Mouse (Mus musculus) T-helper 17 cell (primary cell): Measurements from ENCODE around the gene Dmpk.

Source experiments
- in situ Hi-C, 2 experiments: fragments of 300-600 bp; cut with MboI, MseI; formaldehyde crosslinking; loops; 1 replicate in 1 of 2; 2 replicates in 1 of 2; pipeline ENCODE4 v1.15.1; 2025; ENCODE audit warnings: high pct_unique_total_duplicates in 2 of 2

Gene Dmpk

GRCm38 (mm10) chr7:19096421-19096976, 12.8 kb downstream of the Dmpk start:
- in situ Hi-C loops = no loop called here

- in situ Hi-C loops = no loop called here
Observed at GRCm38 (mm10) chr7:19097217-19097616, 13.6 kb downstream of the Dmpk start.

DNA sequence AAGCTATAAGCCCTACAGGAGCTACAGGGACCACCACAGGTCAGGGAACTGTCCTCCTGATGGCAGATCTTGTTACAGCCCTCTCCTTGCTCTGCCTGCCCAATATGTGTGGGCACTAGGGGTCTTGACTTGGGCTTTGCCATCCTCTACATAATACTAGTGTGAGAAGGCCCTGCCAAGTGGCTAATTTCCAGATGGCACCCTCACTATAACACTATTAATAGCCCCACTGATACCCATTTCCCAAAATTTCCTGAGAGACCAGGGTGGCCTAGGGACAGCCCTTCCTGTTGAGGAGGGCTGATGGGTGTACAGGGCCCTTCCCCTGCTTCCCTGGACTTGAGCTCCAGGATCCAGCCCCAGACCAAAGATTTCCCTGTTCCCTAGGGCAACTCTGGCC, 14.2 kb downstream of the Dmpk start:
- in situ Hi-C loops = no loop called here

GRCm38 (mm10) chr7:19098811-19099210, 15.2 kb downstream of the Dmpk start:
- in situ Hi-C loops = no loop called here

DNA sequence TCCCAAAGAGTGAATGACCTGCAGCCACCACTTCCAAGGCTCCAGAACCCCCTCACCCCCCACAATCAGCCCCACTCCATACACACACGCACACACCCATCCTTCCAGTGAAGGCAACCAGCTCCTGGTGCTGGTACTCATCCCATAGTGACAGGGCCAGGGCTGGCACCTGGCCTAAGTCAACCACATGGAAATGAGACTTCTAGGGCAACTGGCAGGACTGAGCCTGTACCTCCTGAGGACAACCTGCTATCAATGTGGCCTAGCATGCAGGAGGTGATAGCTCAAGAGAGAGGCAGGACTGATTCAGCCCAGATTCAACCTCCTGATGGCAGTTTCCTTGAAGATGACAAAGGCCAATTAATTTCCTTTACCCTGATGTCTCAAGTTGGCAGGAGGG, 16.6 kb downstream of the Dmpk start:
- in situ Hi-C loops = no loop called here

DNA sequence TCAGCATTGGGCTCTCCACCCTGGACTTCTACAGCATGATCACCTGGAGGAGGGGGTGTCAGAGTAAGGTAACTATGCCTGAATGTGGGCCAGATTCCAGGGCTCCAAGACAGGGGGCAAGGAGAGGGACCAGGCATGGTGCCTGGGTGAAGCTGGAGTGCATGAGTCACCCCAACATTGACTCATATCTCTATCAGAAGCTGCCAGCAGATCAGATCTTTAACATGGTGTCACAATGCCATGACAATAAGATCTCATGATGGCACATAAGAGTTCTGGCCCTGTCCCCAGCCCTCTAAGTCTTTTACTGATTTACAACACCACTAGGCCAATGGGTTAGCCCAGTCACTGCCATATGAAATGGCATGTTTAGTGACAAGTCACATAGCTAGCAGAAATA, 20.1 kb downstream of the Dmpk start:
- in situ Hi-C loops = no loop called here

DNA sequence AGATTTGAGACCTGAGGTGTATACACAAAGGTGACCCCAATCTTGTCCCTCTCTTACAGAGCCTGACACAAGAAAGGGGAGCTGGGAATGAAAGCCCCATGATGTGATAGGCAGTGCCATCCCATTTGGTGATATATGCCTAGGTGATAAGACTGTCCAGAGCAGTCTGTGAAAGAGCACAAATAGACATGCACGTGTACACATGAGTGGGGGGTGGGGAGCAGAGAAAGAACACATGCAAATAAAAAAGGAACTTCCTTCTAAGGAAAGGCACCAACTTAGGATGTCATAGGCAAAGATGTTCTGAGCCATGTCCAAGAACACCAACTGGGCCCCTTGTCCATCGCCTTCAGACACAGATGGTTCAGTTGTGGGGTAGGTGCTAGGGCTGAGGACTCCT, 20.8 kb downstream of the Dmpk start:
- in situ Hi-C loops = no loop called here

DNA sequence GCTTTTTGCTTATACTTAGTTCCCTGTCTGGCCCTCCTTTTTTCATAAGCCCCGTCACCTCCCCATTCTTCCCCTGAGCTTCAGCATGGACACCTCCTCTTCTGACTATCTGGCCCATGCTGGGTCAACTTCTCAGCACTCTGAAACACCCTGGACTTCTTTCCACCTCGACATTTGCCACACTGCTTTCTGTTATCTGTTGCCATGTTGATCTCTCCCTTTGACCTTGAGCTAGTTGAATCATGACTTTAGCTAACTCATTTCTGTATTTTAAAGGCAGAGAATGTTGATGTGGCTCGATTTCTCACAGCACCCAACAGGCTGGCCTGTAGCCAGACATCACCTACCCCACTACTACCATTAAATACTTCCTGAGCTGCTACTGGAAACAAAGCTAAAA, 23.8 kb downstream of the Dmpk start:
- in situ Hi-C loops = no loop called here

DNA sequence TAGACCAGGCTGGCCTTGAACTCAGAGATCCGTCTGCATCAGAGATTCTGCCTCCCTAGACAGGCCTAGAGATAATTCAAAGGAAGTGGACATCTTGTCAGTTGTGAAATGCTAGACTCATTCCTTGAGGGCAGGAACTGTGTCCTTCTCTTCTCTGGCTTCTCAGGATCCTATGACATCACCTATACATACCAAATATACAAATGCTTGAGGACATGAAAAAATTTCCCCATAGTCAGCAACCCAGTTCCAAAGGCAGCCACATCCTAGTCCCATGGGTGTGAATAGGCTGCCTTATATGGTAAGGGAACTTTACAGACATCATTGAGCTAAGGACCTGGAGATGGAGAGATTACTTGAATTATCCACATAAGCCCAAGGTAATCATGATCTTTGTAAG, 25.9 kb downstream of the Dmpk start:
- in situ Hi-C loops = no loop called here

GRCm38 (mm10) chr7:19118028-19118771, 34.6 kb downstream of the Dmpk start, which contains the start of gene Gm4969:
TSS of gene Gm4969 (minus strand) at chr7:19118368.
- in situ Hi-C loops = no loop called here

DNA sequence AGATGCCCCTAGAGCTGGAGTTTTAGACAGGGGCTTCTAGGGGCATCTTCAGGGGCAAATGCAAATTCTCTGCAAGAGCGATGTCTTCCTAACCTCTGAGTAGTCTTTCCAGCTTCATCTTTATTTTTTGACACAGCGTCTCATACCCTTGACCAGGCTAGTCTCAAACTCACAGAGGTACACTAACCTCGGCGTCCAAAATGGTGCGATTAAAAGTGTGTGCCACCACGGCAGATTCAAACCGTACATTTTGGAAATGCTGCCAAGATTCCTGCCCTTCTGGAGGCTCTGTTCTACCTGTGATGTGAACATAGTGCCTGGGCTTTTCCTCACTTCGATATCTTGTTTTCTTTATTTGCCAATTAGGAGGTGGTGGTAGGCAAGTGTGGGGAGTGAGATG, 35.4 kb downstream of the Dmpk start:
- in situ Hi-C loops = no loop called here

DNA sequence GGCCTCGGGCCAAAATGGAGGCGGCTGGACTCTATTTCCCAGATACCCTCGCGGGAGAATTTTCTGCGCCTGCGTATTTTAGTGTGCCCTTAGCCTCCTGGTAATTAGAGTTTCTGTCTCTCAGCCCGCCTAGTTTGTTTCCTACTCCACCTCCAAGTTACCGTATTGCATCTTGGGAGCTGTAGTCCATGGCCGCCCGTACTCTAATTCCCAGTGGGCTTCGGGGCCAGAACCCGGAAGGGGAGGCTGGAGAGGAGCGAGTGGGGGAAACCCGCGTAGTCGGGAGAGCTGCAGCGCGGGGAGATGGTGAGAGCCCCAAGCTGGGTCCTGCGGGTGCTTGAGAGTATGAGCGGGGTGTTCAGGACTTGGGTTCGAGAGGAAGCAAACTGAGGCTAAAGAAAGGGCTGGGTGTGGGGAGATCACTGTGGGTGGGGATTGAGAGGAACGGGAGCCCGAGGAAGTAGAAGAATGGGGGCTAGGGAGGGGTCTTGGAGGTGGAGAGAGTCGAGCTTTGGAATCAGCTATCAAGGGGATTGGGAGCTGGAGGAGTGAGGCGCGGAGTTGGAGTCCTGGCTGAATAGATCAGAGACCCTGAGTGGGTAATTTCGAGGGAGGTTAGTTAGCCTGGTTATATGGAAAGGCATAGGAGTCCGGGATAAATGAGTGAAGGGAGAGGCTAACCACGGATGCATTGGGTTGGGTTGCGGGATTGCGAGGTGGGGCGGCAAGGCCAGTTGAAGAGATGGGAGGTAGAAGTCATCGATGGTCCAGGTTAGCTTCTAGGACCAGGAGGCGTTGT, 36.2 kb downstream of the Dmpk start, which contains the start of gene Fbxo46:
TSS of gene Fbxo46 (plus strand) at position 229 of the 799 bp plus-strand sequence.
- in situ Hi-C loops = no loop called here

GRCm38 (mm10) chr7:19121686-19122085, 38.0 kb downstream of the Dmpk start:
- in situ Hi-C loops = no loop called here

GRCm38 (mm10) chr7:19124713-19125112, 41.1 kb downstream of the Dmpk start:
- in situ Hi-C loops = no loop called here

GRCm38 (mm10) chr7:19127744-19128143, 44.1 kb downstream of the Dmpk start:
- in situ Hi-C loops = no loop called here

GRCm38 (mm10) chr7:19129396-19129795, 45.7 kb downstream of the Dmpk start:
- in situ Hi-C loops = no loop called here

- in situ Hi-C loops = no loop called here
Observed at GRCm38 (mm10) chr7:19130657-19131056, 47.0 kb downstream of the Dmpk start.

DNA sequence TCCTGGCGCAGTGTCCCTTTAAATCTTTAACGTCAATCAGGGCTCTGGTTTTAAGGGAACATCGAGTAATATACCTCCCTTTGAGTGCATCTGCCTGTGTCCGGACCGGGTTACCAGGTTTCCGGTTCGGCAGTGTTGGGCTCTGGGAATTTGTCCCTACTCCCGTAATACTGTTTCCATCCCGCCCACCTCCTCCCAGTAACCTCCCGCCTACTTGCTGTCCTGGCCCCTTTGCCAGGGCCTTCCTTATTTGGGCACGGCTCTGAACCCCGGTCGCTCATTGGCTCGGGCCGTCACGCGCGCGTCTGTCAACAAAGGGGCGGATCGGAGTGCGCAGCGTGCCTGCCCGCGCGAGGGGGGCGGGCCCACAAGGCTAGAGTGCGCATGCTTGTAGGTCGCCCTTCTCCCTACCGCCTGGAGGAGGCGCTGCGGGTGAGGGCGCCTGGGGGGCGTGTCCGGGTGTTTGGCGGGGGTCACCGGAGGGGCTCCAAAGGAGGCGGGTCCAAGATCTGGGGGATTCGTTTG, 47.7 kb downstream of the Dmpk start:
- in situ Hi-C loops = no loop called here

GRCm38 (mm10) chr7:19136168-19136567, 52.5 kb downstream of the Dmpk start:
- in situ Hi-C loops = no loop called here

DNA sequence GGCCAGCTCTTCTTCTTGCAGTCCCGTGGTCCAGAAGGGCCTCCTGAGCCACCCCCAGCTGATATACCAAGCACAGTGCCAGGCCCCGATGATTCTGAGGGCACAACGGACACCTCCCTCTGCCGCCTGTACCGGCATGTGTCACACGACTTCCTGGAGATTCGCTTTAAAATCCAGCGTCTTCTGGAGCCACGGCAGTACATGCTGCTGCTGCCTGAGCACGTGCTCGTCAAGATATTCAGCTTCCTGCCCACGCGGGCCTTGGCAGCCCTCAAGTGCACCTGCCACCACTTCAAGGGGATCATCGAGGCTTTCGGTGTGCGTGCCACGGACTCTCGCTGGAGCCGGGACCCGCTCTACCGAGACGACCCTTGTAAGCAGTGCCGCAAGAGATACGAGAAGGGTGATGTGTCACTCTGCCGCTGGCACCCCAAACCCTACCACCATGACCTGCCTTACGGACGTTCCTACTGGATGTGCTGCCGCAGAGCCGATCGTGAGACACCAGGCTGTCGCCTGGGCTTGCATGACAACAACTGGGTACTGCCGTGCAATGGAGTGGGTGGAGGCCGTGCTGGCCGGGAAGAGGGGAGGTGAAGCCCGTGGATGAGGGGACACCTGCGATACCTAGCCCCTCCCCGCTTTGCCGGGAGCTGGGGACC, 53.2 kb downstream of the Dmpk start:
- in situ Hi-C loops = no loop called here

GRCm38 (mm10) chr7:19137380-19137779, 53.7 kb downstream of the Dmpk start:
- in situ Hi-C loops = no loop called here
